Mouse (Mus musculus): ENCODE results near the gene Ldlrad2. TPM values are rescaled to one million over a fixed set of nuclear protein-coding genes. Genes with fewer than 3 reads are reported as not detected.

Ldlrad2 gene
- total RNA-seq (2014; rRNA removed; ENCODE audit: low replicate concordance): not detected in 2 replicates
- 0.63 TPM in 1 of 2 replicates, not detected in the other for polyA plus RNA-seq (2015; fragmentation: Nextera tagmentation; extraction: Ambion mirVana)

- 83% methylated on average over 10 of the region's 10 CpGs for WGBS
Observed at GRCm38 (mm10) chr4:137574469-137574868, at the start of gene Ldlrad2. Gene Ldlrad2 (minus strand): TSS chr4:137574569.

GRCm38 (mm10) chr4:137622847-137623246 is 48.5 kb upstream of the Ldlrad2 start:
- H3K9me3 ChIP-seq (replicated peaks; ENCODE audit: control insufficient read depth, low read length): no peaks in the 10 kb centered on the region
- H3K27me3 ChIP-seq (ENCODE audit: control insufficient read depth, insufficient read depth, low read length): no peaks in the 10 kb centered on the region
- no peak overlapping the region for H3K27ac ChIP-seq (ENCODE audit: low read depth)
- H3K4me1 ChIP-seq (ENCODE audit: control insufficient read depth, insufficient read depth): no peaks in the 10 kb centered on the region
- no peak overlapping the region for H3K9ac ChIP-seq (replicated peaks; ENCODE audit: low read depth, low read length)
- no peak overlapping the region for H3K4me3 ChIP-seq (ENCODE audit: low read depth, low read length)
- DNase-seq (ENCODE audit: low spot score) (no peak), ATAC-seq (ENCODE audit: insufficient read depth, low read depth) (no peak)
- no peak overlapping the region for H3K4me2 ChIP-seq (ENCODE audit: low read depth, low read length)
- peaks cover 73% of the 10 kb centered on the region for H3K36me3 ChIP-seq (replicated peaks; ENCODE audit: control insufficient read depth, insufficient read depth, low read length)
- no peak for TF ChIP-seq CTCF (IDR thresholded peaks at IDR 0.05; ENCODE audit: low read depth)
- WGBS: 73% methylated on average over 8 of the region's 8 CpGs

More at GRCm38 (mm10) chr4:137574469-137574868, at the start of gene Ldlrad2:
- H3K4me3 ChIP-seq (ENCODE audit: low read depth, low read length): no peak within 1 kb of the TSS
- H3K36me3 ChIP-seq (replicated peaks; ENCODE audit: control insufficient read depth, insufficient read depth, low read length): peaks cover 28% of the 10 kb centered on the region
- H3K4me1 ChIP-seq (ENCODE audit: control insufficient read depth, insufficient read depth): peaks cover 4% of the 10 kb centered on the region; the same call in 1 of the 2 replicates
- no peaks in the 10 kb centered on the region for H3K9me3 ChIP-seq (replicated peaks; ENCODE audit: control insufficient read depth, low read length)
- H3K27me3 ChIP-seq (ENCODE audit: control insufficient read depth, insufficient read depth, low read length): peaks cover 14% of the 10 kb centered on the region
- H3K27ac ChIP-seq (ENCODE audit: low read depth): no peak within 1 kb of the TSS
- H3K9ac ChIP-seq (replicated peaks; ENCODE audit: low read depth, low read length): no peak within 1 kb of the TSS
- DNase-seq (ENCODE audit: low spot score): no peak
- TF ChIP-seq EP300 (IDR thresholded peaks at IDR 0.05; ENCODE audit: low read depth): no peak
- no peak for TF ChIP-seq CTCF (IDR thresholded peaks at IDR 0.05; ENCODE audit: low read depth)
- no peak within 1 kb of the TSS for H3K4me2 ChIP-seq (ENCODE audit: low read depth, low read length)
- no peak for ATAC-seq (ENCODE audit: insufficient read depth, low read depth)

- no peak for DNase-seq (ENCODE audit: low spot score)
- no peak for TF ChIP-seq CTCF (IDR thresholded peaks at IDR 0.05; ENCODE audit: low read depth)
- TF ChIP-seq EP300 (IDR thresholded peaks at IDR 0.05; ENCODE audit: low read depth): no peak
- H3K27me3 ChIP-seq (ENCODE audit: control insufficient read depth, insufficient read depth, low read length): no peaks in the 10 kb centered on the region
- no peak overlapping the region for H3K27ac ChIP-seq (ENCODE audit: low read depth)
- no peak overlapping the region for H3K4me3 ChIP-seq (ENCODE audit: low read depth, low read length)
- no peaks in the 10 kb centered on the region for H3K9me3 ChIP-seq (replicated peaks; ENCODE audit: control insufficient read depth, low read length)
- H3K4me1 ChIP-seq (ENCODE audit: control insufficient read depth, insufficient read depth): peaks cover 4% of the 10 kb centered on the region; the same call in 1 of the 2 replicates
- ATAC-seq (ENCODE audit: insufficient read depth, low read depth): no peak
- no peak overlapping the region for H3K9ac ChIP-seq (replicated peaks; ENCODE audit: low read depth, low read length)
- H3K36me3 ChIP-seq (replicated peaks; ENCODE audit: control insufficient read depth, insufficient read depth, low read length): peaks cover 93% of the 10 kb centered on the region
- H3K4me2 ChIP-seq (ENCODE audit: low read depth, low read length): no peak overlapping the region
- WGBS: 76% methylated on average over 15 of the region's 15 CpGs
Observed at GRCm38 (mm10) chr4:137610256-137610655, 35.9 kb upstream of the Ldlrad2 start.

- ATAC-seq (ENCODE audit: insufficient read depth, low read depth): no peak
- H3K9me3 ChIP-seq (replicated peaks; ENCODE audit: control insufficient read depth, low read length): no peaks in the 10 kb centered on the region
- H3K4me2 ChIP-seq (ENCODE audit: low read depth, low read length): no peak overlapping the region
- H3K4me3 ChIP-seq (ENCODE audit: low read depth, low read length): no peak overlapping the region
- H3K27ac ChIP-seq (ENCODE audit: low read depth): no peak overlapping the region
- DNase-seq (ENCODE audit: low spot score): no peak
- peaks cover 96% of the 10 kb centered on the region for H3K36me3 ChIP-seq (replicated peaks; ENCODE audit: control insufficient read depth, insufficient read depth, low read length)
- H3K27me3 ChIP-seq (ENCODE audit: control insufficient read depth, insufficient read depth, low read length): no peaks in the 10 kb centered on the region
- H3K4me1 ChIP-seq (ENCODE audit: control insufficient read depth, insufficient read depth): peaks cover 4% of the 10 kb centered on the region; the same call in 1 of the 2 replicates
- no peak overlapping the region for H3K9ac ChIP-seq (replicated peaks; ENCODE audit: low read depth, low read length)
- WGBS: 41% methylated on average over 7 of the region's 7 CpGs
- TF ChIP-seq CTCF (IDR thresholded peaks at IDR 0.05; ENCODE audit: low read depth) (no peak), EP300 (IDR thresholded peaks at IDR 0.05; ENCODE audit: low read depth) (no peak)
Observed at GRCm38 (mm10) chr4:137609702-137610101, 35.3 kb upstream of the Ldlrad2 start.

GRCm38 (mm10) chr4:137609281-137609680 is 34.9 kb upstream of the Ldlrad2 start:
- ATAC-seq (ENCODE audit: insufficient read depth, low read depth) (no peak), DNase-seq (ENCODE audit: low spot score) (no peak)
- Histone ChIP-seq H3K9ac (replicated peaks; ENCODE audit: low read depth, low read length) (no peak overlapping the region), H3K36me3 (replicated peaks; ENCODE audit: control insufficient read depth, insufficient read depth, low read length) (peaks cover 93% of the 10 kb centered on the region), H3K4me3 (ENCODE audit: low read depth, low read length) (no peak overlapping the region), H3K4me2 (ENCODE audit: low read depth, low read length) (no peak overlapping the region), H3K27me3 (ENCODE audit: control insufficient read depth, insufficient read depth, low read length) (no peaks in the 10 kb centered on the region), H3K9me3 (replicated peaks; ENCODE audit: control insufficient read depth, low read length) (no peaks in the 10 kb centered on the region), H3K4me1 (ENCODE audit: control insufficient read depth, insufficient read depth) (peaks cover 5% of the 10 kb centered on the region), H3K27ac (ENCODE audit: low read depth) (no peak overlapping the region)
- no peak for TF ChIP-seq EP300 (IDR thresholded peaks at IDR 0.05; ENCODE audit: low read depth)
- no peak for TF ChIP-seq CTCF (IDR thresholded peaks at IDR 0.05; ENCODE audit: low read depth)
- 67% methylated on average over 7 of the region's 7 CpGs for WGBS

GRCm38 (mm10) chr4:137607023-137607422 is 32.7 kb upstream of the Ldlrad2 start:
- H3K4me2 ChIP-seq (ENCODE audit: low read depth, low read length): no peak overlapping the region
- H3K36me3 ChIP-seq (replicated peaks; ENCODE audit: control insufficient read depth, insufficient read depth, low read length): peaks cover 71% of the 10 kb centered on the region
- TF ChIP-seq CTCF (IDR thresholded peaks at IDR 0.05; ENCODE audit: low read depth): no peak
- no peak for TF ChIP-seq EP300 (IDR thresholded peaks at IDR 0.05; ENCODE audit: low read depth)
- DNase-seq (ENCODE audit: low spot score) (no peak), ATAC-seq (ENCODE audit: insufficient read depth, low read depth) (no peak)
- H3K27ac ChIP-seq (ENCODE audit: low read depth): no peak overlapping the region
- no peak overlapping the region for H3K4me3 ChIP-seq (ENCODE audit: low read depth, low read length)
- no peaks in the 10 kb centered on the region for H3K27me3 ChIP-seq (ENCODE audit: control insufficient read depth, insufficient read depth, low read length)
- no peaks in the 10 kb centered on the region for H3K9me3 ChIP-seq (replicated peaks; ENCODE audit: control insufficient read depth, low read length)
- WGBS: 94% methylated on average over 2 of the region's 2 CpGs
- no peak overlapping the region for H3K9ac ChIP-seq (replicated peaks; ENCODE audit: low read depth, low read length)
- peaks cover 16% of the 10 kb centered on the region for H3K4me1 ChIP-seq (ENCODE audit: control insufficient read depth, insufficient read depth)

All from heart, postnatal 0 days (tissue).